Mouse (Mus musculus): Measurements from ENCODE around the gene Edn3.

Edn3 gene

GRCm38 (mm10) chr2:174797495-174798068 lies 37.2 kb downstream of the Edn3 start:
- DNase-seq = no peak

- no peak for DNase-seq
Observed at GRCm38 (mm10) chr2:174802453-174802852, 42.0 kb downstream of the Edn3 start.

GRCm38 (mm10) chr2:174803661-174804060 lies 43.2 kb downstream of the Edn3 start:
- no peak for DNase-seq

GRCm38 (mm10) chr2:174807900-174808299 lies 47.5 kb downstream of the Edn3 start:
- no peak for DNase-seq

- no peak for DNase-seq
Observed at GRCm38 (mm10) chr2:174809296-174809695, 48.9 kb downstream of the Edn3 start.

- DNase-seq = no peak
Observed at GRCm38 (mm10) chr2:174813306-174813705, 52.9 kb downstream of the Edn3 start.

GRCm38 (mm10) chr2:174816163-174816562 lies 55.7 kb downstream of the Edn3 start:
- no peak for DNase-seq

GRCm38 (mm10) chr2:174820286-174820685 lies 59.9 kb downstream of the Edn3 start:
- DNase-seq = no peak

- DNase-seq = no peak
Observed at GRCm38 (mm10) chr2:174827829-174828228, 67.4 kb downstream of the Edn3 start.

GRCm38 (mm10) chr2:174833608-174834007 lies 73.2 kb downstream of the Edn3 start:
- DNase-seq = no peak

Measured in cerebellum, adult 9-10 months (tissue).